Mouse (Mus musculus): ENCODE measurements around the gene Gm20850. TPM values are rescaled to one million over a fixed set of nuclear protein-coding genes. Genes with fewer than 3 reads are reported as not detected.
"Not testable (repeated sequence)": the region's sequence is repeated elsewhere in the genome, so short reads cannot be mapped to it uniquely, and the experiment has no call there.

Gm20850 gene
- not detected for polyA plus RNA-seq (2017; shearing (Covaris generic))

DNA sequence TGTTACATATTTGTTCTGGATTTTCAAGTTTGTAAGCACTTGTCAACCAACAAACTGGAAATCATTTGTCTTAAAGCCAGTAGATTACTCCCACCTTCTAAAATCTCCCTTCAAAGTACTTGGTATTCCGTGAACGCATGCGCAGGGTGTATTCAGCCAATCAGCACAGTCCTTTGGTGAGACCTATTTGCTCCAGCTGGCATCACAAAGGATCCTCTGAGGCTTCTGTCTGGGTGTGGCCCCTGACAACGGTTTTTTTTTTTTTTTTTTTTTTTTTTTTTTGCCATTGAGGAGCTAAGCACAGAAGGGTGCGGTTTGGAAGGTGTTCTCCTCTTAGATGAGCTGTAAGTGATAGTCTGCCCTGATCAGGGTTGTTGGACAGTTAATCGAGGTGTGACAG lies at the start of gene Gm20850:
TSS of gene Gm20850 (plus strand) at position 301 of the 400 bp plus-strand sequence.
- not testable (repeated sequence) for ATAC-seq
